Mouse (Mus musculus) myocyte (in vitro differentiated cells): ENCODE results near the gene Pglyrp2. TPM values are rescaled to one million over a fixed set of nuclear protein-coding genes. Genes with fewer than 3 reads are reported as not detected.

Source experiments
- H3K27me3 ChIP-seq: one replicate; pipeline ENCODE4 v1.6.1; 2011; ENCODE audit not compliant: control insufficient read depth, insufficient read depth, insufficient read length
- H3K36me3 ChIP-seq: one replicate; pipeline ENCODE4 v1.6.1; 2011; ENCODE audit not compliant: control insufficient read depth, insufficient read depth
- H3K4me2 ChIP-seq: one replicate; pipeline ENCODE4 v1.6.1; 2011; ENCODE audit warnings: low read depth, control low read depth
- H3K4me3 ChIP-seq: one replicate; pipeline ENCODE4 v1.5.1; 2011; ENCODE audit warnings: mild to moderate bottlenecking, control low read depth, moderate library complexity
- H3K79me2 ChIP-seq: one replicate; pipeline ENCODE4 v1.6.1; 2011; ENCODE audit not compliant: control insufficient read depth, insufficient read depth
- H3ac ChIP-seq: one replicate; pipeline ENCODE4 v1.6.1; 2011; ENCODE audit not compliant: control insufficient read depth, insufficient read length
- CEBPB ChIP-seq: IDR thresholded peaks from 2 replicates; pipeline ENCODE4 v1.6.1; 2011; ENCODE audit warnings: mild to moderate bottlenecking, moderate library complexity; ENCODE audit not compliant: poor library complexity, insufficient read depth, severe bottlenecking
- E2F4 ChIP-seq: IDR thresholded peaks from one replicate; pipeline ENCODE4 v1.6.1; 2011; ENCODE audit warnings: mild to moderate bottlenecking, control low read depth, moderate library complexity; ENCODE audit not compliant: insufficient read depth
- MAX ChIP-seq: IDR thresholded peaks from one replicate; pipeline ENCODE4 v1.6.1; 2011; ENCODE audit warnings: low read depth, mild to moderate bottlenecking, control low read depth
- MYOD1 ChIP-seq, 3 experiments: IDR thresholded peaks; one replicate each; pipeline ENCODE4 v1.6.1; 2011; ENCODE audit warnings: control low read depth in 2 of 3, low read depth in 2 of 3, mild to moderate bottlenecking in 2 of 3, moderate library complexity in 1 of 3; ENCODE audit not compliant: insufficient read length in 2 of 3, control insufficient read depth in 1 of 3
- MYOG ChIP-seq, 3 experiments: IDR thresholded peaks; one replicate each; pipeline ENCODE4 v1.6.1; 2011; ENCODE audit warnings: control low read depth in 2 of 3, low read depth in 2 of 3, mild to moderate bottlenecking in 2 of 3; ENCODE audit not compliant: insufficient read length in 2 of 3, control insufficient read depth in 1 of 3, insufficient read depth in 1 of 3
- POLR2A ChIP-seq: IDR thresholded peaks from one replicate; pipeline ENCODE4 v1.6.1; 2011; ENCODE audit warnings: low read depth, mild to moderate bottlenecking, control low read depth, moderate library complexity; ENCODE audit not compliant: insufficient read length
- POLR2AphosphoS2 ChIP-seq: IDR thresholded peaks from one replicate; pipeline ENCODE4 v1.6.1; 2011; ENCODE audit warnings: low read depth, control low read depth; ENCODE audit not compliant: insufficient read length
- REST ChIP-seq: IDR thresholded peaks from one replicate; pipeline ENCODE4 v1.6.1; 2011; ENCODE audit warnings: mild to moderate bottlenecking, control low read depth, moderate library complexity; ENCODE audit not compliant: insufficient read depth, insufficient read length
- SRF ChIP-seq: IDR thresholded peaks from one replicate; pipeline ENCODE4 v1.6.1; 2011; ENCODE audit warnings: low read depth; ENCODE audit not compliant: control insufficient read depth, insufficient read length
- TCF12 ChIP-seq: IDR thresholded peaks from one replicate; pipeline ENCODE4 v1.6.1; 2011; ENCODE audit warnings: mild to moderate bottlenecking, control low read depth; ENCODE audit not compliant: poor library complexity, insufficient read depth, severe bottlenecking
- TCF3 ChIP-seq: IDR thresholded peaks from one replicate; pipeline ENCODE4 v1.6.1; 2011; ENCODE audit warnings: low read depth, control low read depth; ENCODE audit not compliant: insufficient read length
- USF1 ChIP-seq: IDR thresholded peaks from one replicate; pipeline ENCODE4 v1.6.1; 2011; ENCODE audit warnings: low read depth, mild to moderate bottlenecking, control low read depth, moderate library complexity
- polyA plus RNA-seq: library from polyadenylated mRNA; unstranded; fragments of >200 nt; fragmentation: generic; extraction: Trizol; gene quantifications from one replicate; pipeline ENCODE4 v1.2.1, GENCODE M21; 2012; ENCODE audit warnings: missing spikeins

Gene Pglyrp2
- polyA plus RNA-seq, 1 experiment: not detected

DNA sequence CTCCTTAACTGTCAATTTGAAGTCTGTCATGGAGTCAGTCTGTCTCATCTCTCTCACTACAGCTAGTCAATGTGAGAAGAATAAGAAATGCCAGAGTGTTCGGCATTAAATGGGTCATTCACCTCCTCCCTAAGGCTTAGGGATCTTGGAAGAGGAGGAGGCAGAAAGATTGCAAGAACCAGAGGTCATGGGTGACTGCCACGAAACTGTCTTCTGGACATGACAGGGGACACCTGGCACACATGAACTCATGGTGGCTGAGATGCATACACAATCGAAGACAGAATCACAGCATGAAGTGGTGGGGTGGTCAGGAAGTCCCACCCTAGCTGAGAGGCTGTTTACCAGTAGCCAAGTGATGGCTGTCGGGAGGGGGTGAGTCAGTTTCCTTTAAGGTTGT, 10.4 kb upstream of the Pglyrp2 start:
- Histone ChIP-seq H3K4me3 (no peak overlapping the region), H3ac (no peak overlapping the region), H3K4me2 (no peak overlapping the region), H3K27me3 (peaks cover 29% of the 10 kb centered on the region), H3K36me3 (no peaks in the 10 kb centered on the region), H3K79me2 (no peaks in the 10 kb centered on the region)
- TF ChIP-seq REST: no peak
- TF ChIP-seq CEBPB: no peak
- no peak for TF ChIP-seq SRF
- TF ChIP-seq MAX: no peak
- no peak for TF ChIP-seq MYOG (IDR thresholded peaks at IDR 0.05; ENCODE audit: control insufficient read depth in 1 of 3, insufficient read depth in 1 of 3, insufficient read length in 2 of 3, low read depth in 2 of 3)
- TF ChIP-seq USF1: no peak
- no peak for TF ChIP-seq TCF3
- no peak for TF ChIP-seq E2F4
- TF ChIP-seq TCF12: no peak
- no peak for TF ChIP-seq POLR2A
- TF ChIP-seq POLR2AphosphoS2: no peak
- TF ChIP-seq MYOD1 (IDR thresholded peaks at IDR 0.05; ENCODE audit: control insufficient read depth in 1 of 3, insufficient read length in 2 of 3, low read depth in 2 of 3): no peak

- H3K36me3 ChIP-seq: no peaks in the 10 kb centered on the region
- H3ac ChIP-seq: no peak overlapping the region
- H3K4me3 ChIP-seq: no peak overlapping the region
- TF ChIP-seq REST: no peak
- no peak for TF ChIP-seq POLR2A
- TF ChIP-seq TCF3: no peak
- no peak for TF ChIP-seq CEBPB
- TF ChIP-seq SRF: no peak
- no peak for TF ChIP-seq USF1
- TF ChIP-seq TCF12: no peak
- no peak for TF ChIP-seq E2F4
- TF ChIP-seq MYOD1 (IDR thresholded peaks at IDR 0.05; ENCODE audit: control insufficient read depth in 1 of 3, insufficient read length in 2 of 3, low read depth in 2 of 3): no peak
- TF ChIP-seq POLR2AphosphoS2: no peak
- H3K79me2 ChIP-seq: no peaks in the 10 kb centered on the region
- H3K27me3 ChIP-seq: peaks cover 21% of the 10 kb centered on the region
- H3K4me2 ChIP-seq: no peak overlapping the region
Measured at GRCm38 (mm10) chr17:32431972-32432371, 8.0 kb upstream of the Pglyrp2 start.

DNA sequence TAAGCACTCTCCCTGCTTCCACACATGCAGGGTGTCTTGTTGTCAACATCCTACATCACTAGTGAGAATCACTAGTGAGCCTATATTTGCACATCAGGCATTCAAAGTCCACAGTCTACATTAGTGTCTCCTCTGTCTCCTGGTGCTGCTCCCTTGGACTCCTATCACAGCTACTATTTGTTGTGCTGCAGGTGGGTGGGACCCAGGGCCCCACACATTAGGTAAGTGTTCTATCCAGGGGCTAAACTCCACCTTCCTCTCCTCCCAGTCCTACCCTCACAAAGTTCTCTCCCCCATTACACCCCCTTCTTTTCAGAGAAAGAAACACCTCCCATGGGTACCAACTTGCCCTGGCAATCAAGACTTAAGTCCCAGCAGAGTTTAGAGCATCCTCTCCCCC, 2.6 kb upstream of the Pglyrp2 start:
- peaks cover 18% of the 10 kb centered on the region for H3K27me3 ChIP-seq
- H3K4me3 ChIP-seq: no peak overlapping the region
- H3K79me2 ChIP-seq: no peaks in the 10 kb centered on the region
- no peak overlapping the region for H3ac ChIP-seq
- no peaks in the 10 kb centered on the region for H3K36me3 ChIP-seq
- no peak for TF ChIP-seq TCF3
- no peak for TF ChIP-seq MYOD1 (IDR thresholded peaks at IDR 0.05; ENCODE audit: control insufficient read depth in 1 of 3, insufficient read length in 2 of 3, low read depth in 2 of 3)
- H3K4me2 ChIP-seq: no peak overlapping the region

DNA sequence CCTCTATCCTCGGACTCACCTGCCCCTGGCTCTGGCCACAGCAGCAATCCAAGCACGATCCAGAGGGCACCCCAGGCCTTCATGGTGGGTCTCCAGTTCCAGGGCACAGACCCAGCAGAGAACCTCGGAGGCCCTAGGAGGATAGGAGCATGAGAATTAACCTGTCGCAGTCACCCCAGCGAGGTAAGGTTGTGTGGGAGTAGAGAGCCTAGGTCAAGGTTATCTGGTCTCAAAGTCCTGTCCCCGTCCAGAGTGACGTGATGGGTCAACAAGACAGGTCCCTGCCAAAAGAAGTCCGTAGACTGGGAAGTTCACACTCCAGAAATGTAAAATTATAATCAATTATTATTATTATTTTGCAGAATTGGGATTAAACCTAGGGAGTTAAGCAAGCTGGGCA, 3.2 kb downstream of the Pglyrp2 start:
- H3K79me2 ChIP-seq: no peaks in the 10 kb centered on the region
- no peak overlapping the region for H3ac ChIP-seq
- no peak overlapping the region for H3K4me3 ChIP-seq
- peaks cover 41% of the 10 kb centered on the region for H3K27me3 ChIP-seq
- H3K36me3 ChIP-seq: no peaks in the 10 kb centered on the region
- no peak for TF ChIP-seq CEBPB
- TF ChIP-seq POLR2A: no peak
- no peak for TF ChIP-seq SRF
- no peak for TF ChIP-seq TCF3
- no peak for TF ChIP-seq E2F4
- TF ChIP-seq TCF12: no peak
- TF ChIP-seq MAX: no peak
- TF ChIP-seq USF1: no peak
- no peak for TF ChIP-seq POLR2AphosphoS2
- TF ChIP-seq REST: no peak
- no peak for TF ChIP-seq MYOG (IDR thresholded peaks at IDR 0.05; ENCODE audit: control insufficient read depth in 1 of 3, insufficient read depth in 1 of 3, insufficient read length in 2 of 3, low read depth in 2 of 3)
- no peak for TF ChIP-seq MYOD1 (IDR thresholded peaks at IDR 0.05; ENCODE audit: control insufficient read depth in 1 of 3, insufficient read length in 2 of 3, low read depth in 2 of 3)
- H3K4me2 ChIP-seq: no peak overlapping the region

GRCm38 (mm10) chr17:32419989-32420388, 4.0 kb downstream of the Pglyrp2 start:
- TF ChIP-seq MAX (no peak), USF1 (no peak), TCF3 (no peak), CEBPB (no peak), TCF12 (no peak), POLR2A (no peak), REST (no peak), MYOD1 (IDR thresholded peaks at IDR 0.05; ENCODE audit: control insufficient read depth in 1 of 3, insufficient read length in 2 of 3, low read depth in 2 of 3) (no peak), SRF (no peak), POLR2AphosphoS2 (no peak), E2F4 (no peak), MYOG (IDR thresholded peaks at IDR 0.05; ENCODE audit: control insufficient read depth in 1 of 3, insufficient read depth in 1 of 3, insufficient read length in 2 of 3, low read depth in 2 of 3) (no peak)

More at GRCm38 (mm10) chr17:32419989-32420388, 4.0 kb downstream of the Pglyrp2 start:
- Histone ChIP-seq H3K4me3 (no peak overlapping the region), H3K36me3 (no peaks in the 10 kb centered on the region), H3K27me3 (peaks cover 45% of the 10 kb centered on the region), H3K4me2 (no peak overlapping the region), H3K79me2 (no peaks in the 10 kb centered on the region), H3ac (no peak overlapping the region)
